Mouse (Mus musculus): Measurements from ENCODE around the gene Stt3b. TPM values are rescaled to one million over a fixed set of nuclear protein-coding genes. Genes with fewer than 3 reads are reported as not detected.

The Stt3b gene
- 86.2 and 95.1 TPM in 2 replicates for total RNA-seq (2017)

DNA sequence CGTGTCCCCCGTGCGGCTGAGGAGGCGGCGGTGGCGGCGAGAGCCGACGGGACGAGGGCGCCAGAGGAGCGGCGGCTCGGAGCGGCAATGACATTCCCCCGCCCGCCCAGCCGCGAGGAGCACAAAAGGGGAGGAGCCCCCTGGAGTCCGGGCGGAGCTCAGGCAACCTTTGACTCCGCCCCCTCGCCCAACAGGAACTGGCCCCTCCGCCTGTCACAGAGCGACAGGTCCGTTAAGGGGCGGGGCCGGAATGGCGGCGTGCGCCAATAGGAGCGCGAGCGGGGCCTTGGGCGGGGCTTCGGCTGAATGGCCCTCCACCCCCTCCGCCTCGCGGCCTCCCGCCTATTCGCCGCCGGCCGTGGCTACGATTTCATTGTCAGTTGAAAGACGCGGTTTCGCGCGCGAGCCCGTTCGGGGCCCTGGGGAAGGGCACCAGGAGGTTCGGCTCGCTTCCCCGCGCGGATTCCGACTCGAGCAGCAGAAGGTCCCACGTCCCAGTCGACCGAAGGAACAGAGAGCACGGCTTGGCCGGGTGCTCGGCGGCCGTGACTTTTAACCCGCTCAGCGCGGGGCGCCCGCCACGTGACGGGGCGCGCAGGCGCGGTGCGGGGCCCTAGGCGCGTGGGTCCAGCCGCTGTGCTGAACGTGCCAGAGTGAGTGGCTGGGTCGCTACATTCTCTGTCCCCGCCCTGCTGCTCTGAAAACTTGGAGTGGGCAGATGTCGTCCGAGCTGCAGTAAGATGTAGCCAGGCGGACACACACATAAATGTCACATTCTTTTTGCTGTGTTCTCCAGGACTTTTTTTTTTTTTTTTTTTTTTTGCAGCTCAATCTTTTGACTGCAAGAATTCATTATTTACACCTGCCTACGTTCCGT lies at the start of gene Stt3b:
Gene Stt3b, minus strand, starts transcription at position 76 of the 877 bp plus-strand sequence.
- peak; percentile 93 for ATAC-seq (ENCODE audit: extremely low read depth, insufficient number of reproducible peaks, low FRiP score, poor library complexity, severe bottlenecking)

GRCm38 (mm10) chr9:115358421-115358820 lies 48.2 kb upstream of the Stt3b start:
- peak; percentile 39; the same call in 1 of the 2 replicates for ATAC-seq (ENCODE audit: extremely low read depth, insufficient number of reproducible peaks, low FRiP score, poor library complexity, severe bottlenecking)

GRCm38 (mm10) chr9:115357996-115358395 lies 47.8 kb upstream of the Stt3b start:
- ATAC-seq (ENCODE audit: extremely low read depth, insufficient number of reproducible peaks, low FRiP score, poor library complexity, severe bottlenecking): no peak

- no peak for ATAC-seq (ENCODE audit: extremely low read depth, insufficient number of reproducible peaks, low FRiP score, poor library complexity, severe bottlenecking)
Observed at GRCm38 (mm10) chr9:115356731-115357458, 46.7 kb upstream of the Stt3b start.

- no peak for ATAC-seq (ENCODE audit: extremely low read depth, insufficient number of reproducible peaks, low FRiP score, poor library complexity, severe bottlenecking)
Observed at GRCm38 (mm10) chr9:115355972-115356371, 45.8 kb upstream of the Stt3b start.

GRCm38 (mm10) chr9:115349741-115350512 lies 39.7 kb upstream of the Stt3b start:
- no peak for ATAC-seq (ENCODE audit: extremely low read depth, insufficient number of reproducible peaks, low FRiP score, poor library complexity, severe bottlenecking)

DNA sequence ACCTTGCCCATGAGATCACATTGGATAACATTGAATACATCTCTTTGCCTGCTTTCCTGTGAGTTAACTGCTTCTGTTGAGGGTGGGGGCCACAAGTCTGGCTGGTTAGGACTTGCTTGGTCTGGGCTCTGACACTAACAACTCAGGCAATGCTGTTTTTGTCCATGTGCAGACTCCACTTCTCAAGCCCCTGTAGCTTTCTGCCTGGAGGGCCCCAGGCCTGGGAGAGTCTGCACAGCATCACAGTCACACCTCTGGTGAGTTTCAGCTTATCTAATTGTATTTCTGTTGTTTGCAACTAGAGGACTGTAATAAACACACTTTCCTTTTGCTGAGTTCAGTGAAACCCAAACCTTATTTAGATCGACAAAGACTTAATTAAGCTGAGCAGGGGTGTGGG lies 38.9 kb upstream of the Stt3b start:
- ATAC-seq (ENCODE audit: extremely low read depth, insufficient number of reproducible peaks, low FRiP score, poor library complexity, severe bottlenecking): no peak

- ATAC-seq (ENCODE audit: extremely low read depth, insufficient number of reproducible peaks, low FRiP score, poor library complexity, severe bottlenecking): no peak
Observed at GRCm38 (mm10) chr9:115344930-115345329, 34.7 kb upstream of the Stt3b start.

GRCm38 (mm10) chr9:115341576-115341975 lies 31.4 kb upstream of the Stt3b start:
- no peak for ATAC-seq (ENCODE audit: extremely low read depth, insufficient number of reproducible peaks, low FRiP score, poor library complexity, severe bottlenecking)

GRCm38 (mm10) chr9:115340212-115340815 lies 30.1 kb upstream of the Stt3b start:
- no peak for ATAC-seq (ENCODE audit: extremely low read depth, insufficient number of reproducible peaks, low FRiP score, poor library complexity, severe bottlenecking)

DNA sequence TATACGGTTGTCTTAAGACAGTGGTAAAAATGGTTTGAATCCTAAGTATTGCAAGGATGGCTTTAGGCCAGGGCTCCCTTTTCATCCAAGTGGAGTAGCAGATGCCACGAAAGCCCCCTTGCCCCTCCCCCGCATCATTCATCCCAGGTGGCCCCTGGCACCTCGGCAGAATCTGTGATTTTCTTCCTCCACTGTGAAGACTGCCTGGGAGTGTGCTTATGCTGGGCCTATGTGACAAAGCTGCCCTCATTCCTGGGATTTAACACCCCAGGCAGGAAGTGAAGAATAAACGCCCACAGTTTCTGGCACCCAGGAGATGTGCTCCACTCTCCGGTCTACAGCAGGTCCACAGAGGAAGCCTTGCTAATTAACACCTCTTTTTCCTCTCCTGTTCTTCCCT lies 28.6 kb upstream of the Stt3b start:
- no peak for ATAC-seq (ENCODE audit: extremely low read depth, insufficient number of reproducible peaks, low FRiP score, poor library complexity, severe bottlenecking)

DNA sequence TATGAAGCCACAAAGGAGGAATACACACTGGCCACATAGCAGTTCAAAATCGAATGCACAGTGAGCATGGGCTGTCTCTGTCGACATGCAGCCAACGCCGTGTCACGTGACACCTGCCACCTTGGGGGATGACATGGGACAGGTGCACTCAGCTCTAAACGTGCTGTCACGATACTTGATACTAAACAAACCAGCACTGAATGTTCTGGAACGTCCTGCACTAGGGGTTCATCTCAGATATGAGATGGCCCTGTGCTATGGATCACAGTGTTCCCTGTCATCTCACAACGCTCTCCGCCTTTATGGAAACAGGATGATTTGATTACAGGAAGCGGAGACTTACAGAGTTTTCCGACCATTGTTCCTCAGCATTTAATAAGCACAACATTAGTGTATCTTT lies 22.8 kb upstream of the Stt3b start:
- ATAC-seq (ENCODE audit: extremely low read depth, insufficient number of reproducible peaks, low FRiP score, poor library complexity, severe bottlenecking): no peak

GRCm38 (mm10) chr9:115332339-115332738 lies 22.1 kb upstream of the Stt3b start:
- no peak for ATAC-seq (ENCODE audit: extremely low read depth, insufficient number of reproducible peaks, low FRiP score, poor library complexity, severe bottlenecking)

DNA sequence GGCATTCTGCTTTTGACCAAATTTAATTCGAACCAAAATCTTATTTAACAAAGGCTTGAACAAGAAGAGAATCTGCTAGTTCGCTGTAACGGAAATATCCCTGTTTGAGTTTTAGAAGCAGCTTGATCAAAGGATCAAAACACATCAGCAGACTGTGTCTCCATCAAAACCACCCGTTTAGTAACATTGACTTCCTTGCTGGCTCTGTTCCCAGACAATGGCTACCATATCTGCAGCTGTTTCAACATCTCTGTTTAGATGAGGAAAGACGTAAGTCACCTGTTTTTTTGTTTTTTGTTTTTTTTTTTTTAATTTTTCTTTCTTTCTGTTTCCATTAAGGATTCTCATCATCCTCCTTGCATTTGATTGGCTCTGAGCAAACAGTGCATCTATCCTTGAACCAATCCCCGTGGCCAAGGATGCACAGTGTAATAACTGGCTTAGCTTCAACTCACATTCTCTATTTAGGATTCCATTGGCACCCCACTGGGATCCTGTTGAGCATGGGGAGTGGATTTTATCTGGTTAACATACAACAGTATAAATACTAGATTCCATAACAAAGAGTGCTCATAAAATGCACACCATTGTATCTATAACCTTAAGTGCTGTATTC lies 20.7 kb upstream of the Stt3b start:
- ATAC-seq (ENCODE audit: extremely low read depth, insufficient number of reproducible peaks, low FRiP score, poor library complexity, severe bottlenecking): no peak

- ATAC-seq (ENCODE audit: extremely low read depth, insufficient number of reproducible peaks, low FRiP score, poor library complexity, severe bottlenecking): 0 out of 2 replicates have a peak, but pooled peaks have one; percentile 33
Observed at GRCm38 (mm10) chr9:115326533-115326890, 16.3 kb upstream of the Stt3b start.

GRCm38 (mm10) chr9:115325831-115326532 lies 15.8 kb upstream of the Stt3b start:
- ATAC-seq (ENCODE audit: extremely low read depth, insufficient number of reproducible peaks, low FRiP score, poor library complexity, severe bottlenecking): no peak

DNA sequence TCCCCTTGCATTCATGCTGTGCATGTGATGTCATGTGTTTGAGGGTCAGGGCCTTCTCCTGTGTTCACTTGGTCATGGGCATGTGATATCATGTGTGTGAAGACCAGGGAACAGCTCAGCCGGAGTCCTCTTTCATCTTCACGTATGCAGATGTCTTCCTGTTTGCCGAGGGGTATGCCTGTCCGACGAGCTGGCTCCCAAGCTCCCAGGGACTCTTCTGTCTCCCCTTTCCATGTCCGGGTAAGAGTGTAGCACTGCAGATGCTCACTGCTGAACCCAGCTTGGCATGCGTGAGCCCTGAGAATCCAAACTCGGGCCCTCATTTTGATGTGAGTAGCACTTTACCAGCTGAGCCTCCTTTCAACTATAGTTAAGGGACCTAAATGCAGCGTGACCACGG lies 13.4 kb upstream of the Stt3b start:
- no peak for ATAC-seq (ENCODE audit: extremely low read depth, insufficient number of reproducible peaks, low FRiP score, poor library complexity, severe bottlenecking)

DNA sequence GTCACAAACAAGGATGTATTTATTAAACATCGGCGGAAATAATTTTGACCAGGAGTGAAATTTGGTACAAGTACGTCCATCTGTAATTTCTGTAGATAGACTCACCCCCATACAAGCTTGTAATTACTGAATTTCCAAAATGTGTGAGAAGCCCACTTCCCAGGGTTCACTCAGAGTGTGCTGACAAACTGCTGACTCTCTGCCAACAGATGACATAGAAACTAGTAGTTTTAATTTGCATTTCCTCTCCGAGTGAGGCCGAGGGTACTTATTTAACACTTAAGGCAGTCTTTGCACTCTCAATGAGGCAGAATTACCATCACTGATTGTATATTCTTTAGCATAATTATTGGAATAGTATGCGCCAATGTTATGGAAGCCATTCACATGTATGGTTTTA lies 12.2 kb upstream of the Stt3b start:
- ATAC-seq (ENCODE audit: extremely low read depth, insufficient number of reproducible peaks, low FRiP score, poor library complexity, severe bottlenecking): no peak
